Mouse (Mus musculus) cerebellum, postnatal 4 days (tissue): Measurements from ENCODE around the gene Lect2.

ENCODE experiments used
- DNase-seq, 2 experiments: peaks; one replicate each; pipeline ENCODE4 v3.0.0; 2022; ENCODE audit warnings: low spot score in 2 of 2, mixed read lengths in 1 of 2

Gene Lect2

GRCm38 (mm10) chr13:56548401-56548800 lies at the start of gene Lect2:
Gene Lect2, minus strand, starts transcription at chr13:56548502.
- DNase-seq: no peak

GRCm38 (mm10) chr13:56597296-56597695 lies 49.0 kb upstream of the Lect2 start:
- DNase-seq: no peak

- DNase-seq: no peak
These were observed 46.9 kb upstream of the Lect2 start for GRCm38 (mm10) chr13:56595246-56595645.

GRCm38 (mm10) chr13:56593961-56594391 lies 45.7 kb upstream of the Lect2 start:
- DNase-seq: no peak

GRCm38 (mm10) chr13:56593196-56593595 lies 44.9 kb upstream of the Lect2 start:
- no peak for DNase-seq

GRCm38 (mm10) chr13:56591939-56592338 lies 43.6 kb upstream of the Lect2 start:
- DNase-seq: no peak

GRCm38 (mm10) chr13:56591191-56591590 lies 42.9 kb upstream of the Lect2 start:
- no peak for DNase-seq

- no peak for DNase-seq
These were observed 41.9 kb upstream of the Lect2 start for GRCm38 (mm10) chr13:56590202-56590601.

GRCm38 (mm10) chr13:56588454-56589117 lies 40.3 kb upstream of the Lect2 start:
- no peak for DNase-seq

GRCm38 (mm10) chr13:56586046-56586445 lies 37.7 kb upstream of the Lect2 start:
- no peak for DNase-seq

- DNase-seq: no peak
These were observed 34.4 kb upstream of the Lect2 start for GRCm38 (mm10) chr13:56582720-56583119.

GRCm38 (mm10) chr13:56581961-56582434 lies 33.7 kb upstream of the Lect2 start:
- DNase-seq: no peak

GRCm38 (mm10) chr13:56581512-56581911 lies 33.2 kb upstream of the Lect2 start:
- no peak for DNase-seq

- DNase-seq: no peak
These were observed 32.1 kb upstream of the Lect2 start for GRCm38 (mm10) chr13:56580450-56580849.

GRCm38 (mm10) chr13:56578097-56578496 lies 29.8 kb upstream of the Lect2 start:
- no peak for DNase-seq

GRCm38 (mm10) chr13:56575701-56576321 lies 27.5 kb upstream of the Lect2 start:
- DNase-seq: peak; percentile 48 to 63

GRCm38 (mm10) chr13:56575074-56575473 lies 26.8 kb upstream of the Lect2 start:
- no peak for DNase-seq

- DNase-seq: no peak
These were observed 23.3 kb upstream of the Lect2 start for GRCm38 (mm10) chr13:56571645-56572044.

GRCm38 (mm10) chr13:56566336-56566735 lies 18.0 kb upstream of the Lect2 start:
- DNase-seq: no peak

- peak in 1 of 2 experiments; percentile 26 for DNase-seq
These were observed 14.8 kb upstream of the Lect2 start for GRCm38 (mm10) chr13:56563075-56563474.

- no peak for DNase-seq
These were observed 12.8 kb upstream of the Lect2 start for GRCm38 (mm10) chr13:56561129-56561528.

- DNase-seq: no peak
These were observed 11.6 kb upstream of the Lect2 start for GRCm38 (mm10) chr13:56559841-56560370.

GRCm38 (mm10) chr13:56558811-56559210 lies 10.5 kb upstream of the Lect2 start:
- DNase-seq: no peak
